Mouse (Mus musculus) fat pad, adult 2 months (tissue): Measurements from ENCODE around the gene Zfp580.

Source experiments
- DNase-seq: peaks from one replicate; pipeline ENCODE4 v3.0.0-alpha.2; 2011; ENCODE audit warnings: low read depth, low spot score; ENCODE audit errors: extremely low read depth

The Zfp580 gene

GRCm38 (mm10) chr7:5033818-5034217, 17.5 kb upstream of the Zfp580 start, which contains the start of gene 4632433K11Rik:
Gene 4632433K11Rik (plus strand): TSS chr7:5034118.
- DNase-seq = no peak

- DNase-seq = no peak
Observed at GRCm38 (mm10) chr7:5035628-5036027, 15.7 kb upstream of the Zfp580 start.

- DNase-seq = no peak
Observed at GRCm38 (mm10) chr7:5036136-5036535, 15.2 kb upstream of the Zfp580 start.

- no peak for DNase-seq
Observed at GRCm38 (mm10) chr7:5037026-5037425, 14.3 kb upstream of the Zfp580 start.

GRCm38 (mm10) chr7:5037467-5037866, 13.9 kb upstream of the Zfp580 start:
- DNase-seq = no peak

DNA sequence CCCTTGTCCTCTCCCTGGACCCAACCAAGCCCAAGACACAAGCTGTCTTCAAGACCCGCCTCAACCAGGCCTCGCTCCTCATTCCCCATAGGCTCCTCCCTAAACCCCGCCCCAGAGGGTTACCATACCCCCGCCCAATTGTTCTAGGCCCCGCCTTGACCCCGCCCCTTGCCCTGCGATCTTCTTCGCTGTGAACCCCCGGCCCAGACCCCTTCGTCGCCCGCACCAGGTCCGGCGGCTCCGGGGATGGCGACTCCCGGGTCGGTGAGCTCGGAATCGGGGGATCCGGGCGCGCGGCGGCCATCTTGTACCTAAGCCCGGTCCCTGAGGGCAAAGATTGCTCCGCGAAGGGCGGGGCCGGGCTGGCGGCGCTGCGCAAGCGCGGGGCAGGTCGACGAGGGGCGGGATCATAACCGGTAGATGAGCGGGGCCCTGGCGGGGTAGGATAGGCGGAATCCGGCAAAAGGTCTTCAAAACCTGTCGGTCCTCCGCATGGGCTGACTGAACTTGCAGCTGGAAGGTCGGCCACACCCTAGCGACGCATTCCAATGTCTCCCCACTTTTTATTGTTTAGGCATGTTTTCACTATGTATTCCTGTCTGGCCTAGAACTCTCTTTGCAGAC, 13.1 kb upstream of the Zfp580 start, which contains the start of gene Zfp784:
Gene Zfp784 (minus strand): TSS at position 338 of the 624 bp plus-strand sequence.
- peak; percentile 42 for DNase-seq

DNA sequence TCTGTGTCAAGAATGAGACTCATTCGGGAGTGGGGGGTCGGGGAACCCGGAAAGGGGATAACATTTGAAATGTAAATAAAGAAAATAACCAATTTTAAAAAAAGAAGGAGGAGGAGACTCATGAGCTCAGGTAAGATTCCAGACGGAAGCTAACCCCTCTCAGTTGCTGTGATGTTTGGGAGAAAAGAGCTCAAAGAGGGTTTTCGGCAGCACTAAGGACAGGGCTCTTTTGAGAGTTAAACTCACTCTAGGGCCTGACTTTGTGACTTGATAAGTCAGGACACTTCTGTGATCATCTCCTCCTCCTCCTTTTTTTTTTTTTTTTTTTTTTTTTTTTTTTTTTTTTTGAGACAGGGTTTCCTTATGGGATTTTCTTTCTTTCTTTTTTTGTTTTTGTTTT, 12.4 kb upstream of the Zfp580 start:
- DNase-seq = no peak

DNA sequence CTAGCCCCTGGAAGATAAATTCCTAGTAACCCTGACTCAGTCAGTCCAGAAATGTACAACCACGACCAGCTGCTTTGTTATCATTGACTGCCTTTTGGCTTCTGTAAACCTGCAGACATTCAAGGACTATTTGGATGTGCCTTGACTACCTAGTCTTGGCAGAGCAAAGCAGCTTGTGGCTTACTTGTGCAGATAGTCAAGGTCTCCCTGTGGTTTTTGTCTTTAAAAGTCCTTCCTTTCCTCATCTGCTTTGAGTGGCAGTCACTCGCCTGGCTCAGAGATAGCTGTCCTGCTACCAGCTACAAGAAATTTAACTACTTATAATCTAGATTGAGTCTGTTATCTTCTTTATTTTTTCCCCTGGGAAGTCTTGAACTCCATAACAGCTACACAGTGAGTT, 6.4 kb upstream of the Zfp580 start:
- DNase-seq = no peak

DNA sequence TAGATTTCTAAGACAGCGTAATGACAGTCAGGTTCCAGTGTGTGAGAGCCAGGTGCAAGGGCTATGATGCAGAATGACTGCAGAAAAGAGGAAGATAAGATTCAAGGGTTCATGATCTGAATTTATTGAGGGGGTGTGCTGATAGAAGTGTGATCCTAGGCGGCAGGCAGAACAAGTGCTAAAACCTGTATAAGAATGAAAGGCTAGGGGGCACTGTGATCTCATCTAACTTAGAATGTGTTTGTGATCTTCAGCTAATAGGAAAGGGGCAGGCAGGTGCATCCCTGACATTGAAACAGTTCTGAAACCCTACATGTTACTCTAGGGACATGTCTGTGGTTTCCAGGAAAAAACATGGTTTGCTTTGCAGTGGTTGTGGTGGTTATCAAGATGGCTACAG, 5.2 kb upstream of the Zfp580 start:
- DNase-seq = no peak

DNA sequence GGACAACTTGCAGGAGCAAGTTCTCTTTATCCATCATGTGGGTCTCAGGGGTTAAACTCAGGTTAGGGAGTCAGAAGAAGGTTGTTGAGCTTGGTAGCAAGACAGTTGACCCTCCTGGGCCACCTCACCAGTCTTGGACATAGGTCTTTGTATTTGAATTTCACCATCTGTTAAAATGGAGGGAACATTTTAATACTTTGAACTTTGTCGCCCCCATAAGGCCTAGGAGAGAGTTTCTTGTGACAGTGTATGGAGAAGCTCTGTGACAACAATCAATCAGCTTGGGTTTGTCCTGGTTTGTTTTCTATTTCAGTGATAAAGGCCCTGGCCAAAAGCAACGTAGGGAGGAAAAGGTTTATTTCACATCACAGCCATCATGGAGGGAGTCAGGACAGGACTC, 4.0 kb upstream of the Zfp580 start:
- no peak for DNase-seq

- no peak for DNase-seq
Observed at GRCm38 (mm10) chr7:5052438-5052837, 1.1 kb downstream of the Zfp580 start.

GRCm38 (mm10) chr7:5052931-5053343, 1.6 kb downstream of the Zfp580 start:
- no peak for DNase-seq

DNA sequence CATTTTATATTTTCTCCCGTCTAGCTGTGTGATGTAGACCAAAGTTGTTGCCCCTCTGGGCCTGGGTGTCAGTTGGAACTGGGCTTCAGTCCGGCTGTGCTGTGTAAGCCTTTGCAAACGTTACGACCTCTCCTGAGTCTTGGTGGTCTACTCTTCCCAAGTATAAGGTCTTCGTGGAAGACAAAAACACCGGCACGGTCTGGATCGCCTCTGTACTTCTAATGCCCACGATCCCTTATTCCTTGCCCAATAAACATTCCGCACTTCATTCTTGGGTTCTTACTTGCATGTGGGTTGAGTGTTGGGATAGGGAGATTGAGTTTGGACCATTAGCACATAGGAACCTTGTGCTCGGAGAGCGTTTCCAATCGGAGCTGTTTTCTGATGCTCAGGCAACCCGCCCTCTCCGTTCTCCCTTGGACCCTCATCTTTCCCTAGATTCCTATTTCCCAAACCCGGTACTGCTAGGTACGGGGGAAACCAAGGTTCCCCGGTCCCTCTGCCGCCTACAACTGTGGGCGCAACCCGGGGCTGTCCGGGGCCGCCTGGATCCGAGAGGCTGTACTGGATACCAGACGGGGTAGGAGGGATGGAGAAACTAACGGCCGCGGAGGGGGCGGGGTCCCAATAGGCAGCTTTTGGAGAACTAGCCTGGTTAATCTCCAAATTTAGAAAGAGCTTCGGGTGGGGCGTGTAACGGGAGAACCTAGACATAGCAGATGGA, 2.3 kb downstream of the Zfp580 start:
- DNase-seq = no peak

GRCm38 (mm10) chr7:5056651-5057263, 5.4 kb downstream of the Zfp580 start:
- no peak for DNase-seq

- no peak for DNase-seq
Observed at GRCm38 (mm10) chr7:5057381-5057780, 6.0 kb downstream of the Zfp580 start.

GRCm38 (mm10) chr7:5057804-5058203, 6.5 kb downstream of the Zfp580 start:
- no peak for DNase-seq

- DNase-seq = no peak
Observed at GRCm38 (mm10) chr7:5058631-5059030, 7.3 kb downstream of the Zfp580 start.

GRCm38 (mm10) chr7:5059421-5059820, 8.1 kb downstream of the Zfp580 start:
- no peak for DNase-seq

GRCm38 (mm10) chr7:5060239-5060731, 8.9 kb downstream of the Zfp580 start:
- no peak for DNase-seq

GRCm38 (mm10) chr7:5060944-5061773, 9.8 kb downstream of the Zfp580 start:
- peak; percentile 68 for DNase-seq

DNA sequence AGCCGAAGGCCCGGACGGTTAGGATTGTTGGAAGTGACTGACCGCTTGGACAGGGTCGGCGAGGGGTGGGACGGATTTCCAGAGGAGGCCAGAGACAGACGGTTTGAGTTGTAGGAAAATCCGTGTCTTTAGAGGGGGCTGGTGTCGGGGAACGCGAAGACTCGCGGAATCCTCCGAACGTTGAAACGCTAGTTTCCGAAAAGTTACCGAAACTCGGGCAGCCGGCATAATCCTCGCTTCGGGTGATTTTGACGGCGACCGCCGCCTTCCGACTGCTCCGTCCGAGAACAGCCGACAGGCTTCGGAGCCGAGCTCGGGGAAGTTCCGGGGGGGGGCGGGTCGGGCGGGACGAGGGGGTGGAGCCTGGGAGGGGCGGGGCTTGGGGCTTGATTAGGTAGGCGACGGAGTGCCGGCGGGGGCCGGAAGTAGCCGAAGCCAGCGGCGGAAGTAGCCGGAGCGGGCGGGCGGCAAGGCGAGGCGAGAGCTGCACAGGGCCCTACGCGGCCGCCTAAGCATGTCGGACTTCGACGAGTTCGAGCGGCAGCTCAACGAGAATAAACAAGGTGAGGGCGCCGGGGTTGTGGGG, 10.5 kb downstream of the Zfp580 start, which contains the start of gene U2af2:
Gene U2af2 (plus strand): TSS at position 370 of the 586 bp plus-strand sequence.
- DNase-seq = peak; percentile 36
